Mouse (Mus musculus): ENCODE data around the gene Mrpl50.
"Not testable (repeated sequence)": the region's sequence is repeated elsewhere in the genome, so short reads cannot be mapped to it uniquely, and the experiment has no call there.

The Mrpl50 gene

GRCm38 (mm10) chr4:49520572-49521340 lies at the start of gene Mrpl50, which contains the start of gene Zfp189:
TSS of gene Mrpl50 (minus strand) at chr4:49521093.
TSS of gene Zfp189 (plus strand) at chr4:49521176.
- DNase-seq (ENCODE audit: low spot score in 2 of 2): peak; percentile 84 to 91

GRCm38 (mm10) chr4:49567613-49568012 lies 46.7 kb upstream of the Mrpl50 start:
- DNase-seq (ENCODE audit: low spot score in 2 of 2): peak; percentile 32 to 53

- peak in 1 of 2 experiments; percentile 13 for DNase-seq (ENCODE audit: low spot score in 2 of 2)
Measured at GRCm38 (mm10) chr4:49559915-49560772, 39.3 kb upstream of the Mrpl50 start.

GRCm38 (mm10) chr4:49558181-49558580 lies 37.3 kb upstream of the Mrpl50 start:
- DNase-seq (ENCODE audit: low spot score in 2 of 2): no peak

GRCm38 (mm10) chr4:49557375-49557774 lies 36.5 kb upstream of the Mrpl50 start:
- no peak for DNase-seq (ENCODE audit: low spot score in 2 of 2)

GRCm38 (mm10) chr4:49553380-49553779 lies 32.5 kb upstream of the Mrpl50 start:
- DNase-seq (ENCODE audit: low spot score in 2 of 2): no peak

GRCm38 (mm10) chr4:49549383-49549782 lies 28.5 kb upstream of the Mrpl50 start, which contains the start of gene Aldob:
TSS of gene Aldob (minus strand) at chr4:49549546.
- no peak for DNase-seq (ENCODE audit: low spot score in 2 of 2)

- DNase-seq (ENCODE audit: low spot score in 2 of 2): no peak
Measured at GRCm38 (mm10) chr4:49547544-49548219, 26.8 kb upstream of the Mrpl50 start.

GRCm38 (mm10) chr4:49546873-49547543 lies 26.1 kb upstream of the Mrpl50 start:
- DNase-seq (ENCODE audit: low spot score in 2 of 2): no peak

- DNase-seq (ENCODE audit: low spot score in 2 of 2): no peak
Measured at GRCm38 (mm10) chr4:49546026-49546425, 25.1 kb upstream of the Mrpl50 start.

- DNase-seq (ENCODE audit: low spot score in 2 of 2): no peak
Measured at GRCm38 (mm10) chr4:49540966-49541365, 20.1 kb upstream of the Mrpl50 start.

- DNase-seq (ENCODE audit: low spot score in 2 of 2): no peak
Measured at GRCm38 (mm10) chr4:49539665-49540064, 18.8 kb upstream of the Mrpl50 start.

GRCm38 (mm10) chr4:49536671-49537070 lies 15.8 kb upstream of the Mrpl50 start:
- DNase-seq (ENCODE audit: low spot score in 2 of 2): no peak

GRCm38 (mm10) chr4:49535675-49536294 lies 14.9 kb upstream of the Mrpl50 start:
- no peak for DNase-seq (ENCODE audit: low spot score in 2 of 2)

- DNase-seq (ENCODE audit: low spot score in 2 of 2): no peak
Measured at GRCm38 (mm10) chr4:49535036-49535435, 14.1 kb upstream of the Mrpl50 start.

GRCm38 (mm10) chr4:49522576-49522975 lies 1.7 kb upstream of the Mrpl50 start:
- peak; percentile 42 to 74 for DNase-seq (ENCODE audit: low spot score in 2 of 2)

GRCm38 (mm10) chr4:49521346-49521745 lies 453 bp upstream of the Mrpl50 start:
- no peak for DNase-seq (ENCODE audit: low spot score in 2 of 2)

GRCm38 (mm10) chr4:49519476-49519875 lies 1.4 kb downstream of the Mrpl50 start:
- DNase-seq (ENCODE audit: low spot score in 2 of 2): no peak

- DNase-seq (ENCODE audit: low spot score in 2 of 2): no peak
Measured at GRCm38 (mm10) chr4:49514441-49514840, 6.5 kb downstream of the Mrpl50 start.

- no peak for DNase-seq (ENCODE audit: low spot score in 2 of 2)
Measured at GRCm38 (mm10) chr4:49512636-49513035, 8.3 kb downstream of the Mrpl50 start.

- not testable (repeated sequence) for DNase-seq (ENCODE audit: low spot score in 2 of 2)
Measured at GRCm38 (mm10) chr4:49510236-49510835, 10.6 kb downstream of the Mrpl50 start.

Measured in frontal cortex, postnatal 25 days (tissue).